Mouse (Mus musculus) forelimb bud, embryonic 11.5 days (tissue): ENCODE measurements around the gene Lrrc74a.

Experiments used
- DNase-seq: peaks from one replicate; pipeline ENCODE4 v3.0.0-alpha.2; 2012; ENCODE audit warnings: low read depth, low spot score

Lrrc74a gene

DNA sequence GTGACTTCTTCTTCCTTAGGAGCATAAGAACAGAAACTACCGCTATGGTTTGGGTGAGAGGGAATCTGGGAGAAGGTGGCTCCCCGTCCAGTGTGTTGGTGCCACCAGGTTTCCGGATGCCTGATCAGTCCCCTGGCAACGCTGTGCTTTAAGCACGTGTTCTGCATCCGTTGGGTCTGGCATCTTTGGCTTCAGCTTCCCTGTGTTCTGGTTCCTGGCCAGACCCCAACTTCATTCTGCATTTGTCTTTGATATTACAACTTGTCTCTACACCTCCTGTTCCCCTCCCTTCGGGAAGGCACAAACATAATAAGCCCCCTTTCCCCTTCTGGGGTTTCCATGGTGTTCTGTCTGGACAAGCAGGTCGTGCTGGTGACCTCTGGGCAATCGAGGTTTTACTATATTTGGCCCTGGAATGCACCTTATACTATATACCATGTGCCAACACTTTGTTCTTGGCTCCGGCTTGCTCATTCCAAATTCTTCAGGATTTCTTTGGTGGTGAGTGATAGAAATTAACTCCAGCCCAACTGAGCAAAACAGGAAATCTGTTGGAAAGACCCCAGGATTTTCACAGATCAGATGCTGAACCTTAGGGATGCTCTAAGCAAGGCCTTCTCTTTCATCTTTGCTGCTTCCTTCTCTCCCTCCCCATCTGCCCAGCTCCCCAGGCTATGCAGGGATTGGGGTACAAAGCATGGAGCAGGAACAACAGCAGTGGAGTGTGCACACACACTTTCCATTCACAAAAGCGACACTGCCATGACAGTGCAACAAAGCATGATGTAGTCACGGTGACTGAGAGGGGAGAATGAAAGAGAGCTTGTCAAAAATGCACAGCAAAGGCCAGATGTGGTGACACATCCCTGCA is 52.2 kb downstream of the Lrrc74a start:
- no peak for DNase-seq

DNA sequence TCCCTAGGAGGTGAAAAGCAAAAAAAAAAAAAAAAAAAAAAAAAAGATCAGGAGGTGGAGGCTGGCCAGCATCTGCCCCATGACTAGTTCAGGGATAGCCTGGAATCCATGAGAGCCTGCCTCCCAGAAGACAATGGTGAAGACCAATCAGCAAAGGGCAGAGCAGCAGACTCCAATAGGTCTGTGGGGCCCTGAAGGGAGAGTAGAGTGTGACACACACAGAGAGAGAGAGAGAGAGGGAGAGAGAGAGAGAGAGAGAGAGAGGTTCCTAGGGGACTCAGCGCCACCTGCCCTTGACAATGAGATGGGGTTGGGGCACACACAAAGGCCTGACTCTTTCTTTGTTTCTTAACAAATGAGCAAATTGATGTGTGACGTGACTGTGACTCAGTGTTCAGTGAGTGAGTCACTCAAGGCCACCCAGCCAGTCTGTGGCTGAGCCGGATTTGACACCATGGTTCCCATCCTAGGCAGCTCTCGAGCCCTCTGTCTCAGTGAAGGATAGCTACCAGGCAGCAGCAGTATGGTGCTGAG is 52.9 kb downstream of the Lrrc74a start:
- DNase-seq: no peak

DNA sequence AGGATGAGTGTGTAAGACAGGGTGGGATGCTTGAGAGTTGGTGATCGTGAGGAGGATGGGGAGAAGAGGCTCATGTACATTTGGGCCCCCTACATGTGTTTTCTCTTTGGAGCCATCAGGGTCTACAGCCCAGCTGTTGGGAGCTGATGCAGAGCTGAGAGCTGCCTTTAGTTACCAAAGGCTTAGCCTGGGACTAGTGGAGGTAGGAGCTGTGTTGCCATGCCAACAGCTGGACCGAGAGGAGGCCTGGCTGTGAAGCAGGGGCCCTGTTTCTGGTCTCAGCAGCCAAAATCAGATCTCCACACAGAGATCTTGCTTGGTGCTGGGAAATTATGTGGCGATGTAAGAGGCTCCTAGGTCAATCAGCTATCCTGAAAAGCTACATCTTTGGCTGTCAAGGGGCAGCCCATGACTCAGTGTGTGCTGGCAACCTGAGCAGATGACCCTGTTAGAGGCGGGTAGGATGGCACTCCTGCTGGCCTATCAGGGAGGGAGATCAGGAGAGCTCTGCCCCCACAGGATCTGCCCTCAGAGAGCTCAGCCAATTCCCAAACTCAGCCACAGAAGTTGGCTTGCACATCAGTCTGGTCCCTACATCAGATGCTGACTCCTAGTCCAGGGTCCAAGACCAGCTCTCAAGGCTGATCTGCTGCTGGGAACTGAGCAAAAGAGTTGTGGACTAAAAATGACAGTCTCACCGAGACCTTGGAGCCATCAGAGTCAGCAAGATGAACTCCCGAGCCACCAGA is 56.1 kb downstream of the Lrrc74a start:
- no peak for DNase-seq

GRCm38 (mm10) chr12:86790849-86791127 is 56.6 kb downstream of the Lrrc74a start:
- no peak for DNase-seq

GRCm38 (mm10) chr12:86791987-86792386 is 57.8 kb downstream of the Lrrc74a start:
- DNase-seq: no peak

DNA sequence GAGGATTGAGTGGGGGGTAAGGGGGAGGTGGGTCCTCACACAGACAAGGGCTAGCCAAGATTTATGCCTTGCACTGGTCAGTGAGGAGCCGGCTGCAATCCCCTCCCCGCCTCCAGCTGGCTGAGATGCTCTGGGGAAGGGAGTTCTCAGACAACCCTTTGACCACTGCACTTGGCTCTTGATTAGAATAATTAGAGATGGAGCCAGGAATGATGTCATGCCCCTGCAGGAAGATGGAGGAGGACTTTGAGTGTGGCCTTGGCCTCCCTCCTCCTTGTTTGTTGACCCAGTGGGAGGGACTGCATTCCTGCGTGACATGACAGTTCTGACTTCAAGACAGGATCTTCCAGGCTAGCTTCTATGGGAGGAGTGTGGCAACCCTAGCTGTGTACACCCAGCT is 59.7 kb downstream of the Lrrc74a start:
- no peak for DNase-seq

GRCm38 (mm10) chr12:86794331-86794730 is 60.2 kb downstream of the Lrrc74a start:
- DNase-seq: no peak

- DNase-seq: no peak
Observed at GRCm38 (mm10) chr12:86795076-86795837, 61.1 kb downstream of the Lrrc74a start.

DNA sequence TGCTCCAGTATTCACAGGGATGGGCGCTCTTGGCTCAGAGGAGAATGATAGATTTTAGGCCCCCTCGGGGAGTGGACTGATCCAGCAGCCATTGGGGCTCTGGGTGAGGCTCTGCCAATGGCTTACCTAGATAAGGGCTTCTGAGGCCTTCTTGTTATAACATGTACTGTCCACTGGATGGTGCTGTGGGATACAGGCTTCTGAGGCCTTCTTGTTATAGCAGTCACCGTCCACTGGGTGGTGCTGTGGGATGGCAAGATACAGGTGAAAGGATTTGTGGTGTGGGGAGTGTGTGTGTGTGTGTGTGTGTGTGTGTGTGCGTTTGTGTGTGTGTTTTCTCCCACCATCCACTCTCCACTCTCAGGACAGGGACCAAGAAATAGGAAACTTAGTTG is 61.7 kb downstream of the Lrrc74a start:
- DNase-seq: peak; percentile 88

DNA sequence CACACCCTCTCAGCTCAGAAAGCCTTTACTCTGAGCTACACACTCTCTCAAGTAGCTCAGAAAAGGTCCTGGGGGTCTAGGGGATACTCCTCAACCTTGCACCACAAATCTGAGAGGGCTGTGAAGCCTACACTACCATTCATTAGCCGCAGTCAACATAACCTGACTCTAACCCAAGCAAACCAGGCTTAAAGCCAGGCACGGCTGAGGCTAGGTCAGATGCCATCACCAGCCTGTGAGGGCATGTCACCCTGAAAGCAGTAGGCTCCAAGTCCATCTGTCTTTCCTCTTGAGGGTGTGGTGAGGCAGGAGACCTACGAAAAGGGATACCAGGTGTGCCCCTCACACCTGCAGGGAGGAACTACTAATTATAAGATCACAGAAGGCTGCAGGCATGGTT is 62.2 kb downstream of the Lrrc74a start:
- no peak for DNase-seq

DNA sequence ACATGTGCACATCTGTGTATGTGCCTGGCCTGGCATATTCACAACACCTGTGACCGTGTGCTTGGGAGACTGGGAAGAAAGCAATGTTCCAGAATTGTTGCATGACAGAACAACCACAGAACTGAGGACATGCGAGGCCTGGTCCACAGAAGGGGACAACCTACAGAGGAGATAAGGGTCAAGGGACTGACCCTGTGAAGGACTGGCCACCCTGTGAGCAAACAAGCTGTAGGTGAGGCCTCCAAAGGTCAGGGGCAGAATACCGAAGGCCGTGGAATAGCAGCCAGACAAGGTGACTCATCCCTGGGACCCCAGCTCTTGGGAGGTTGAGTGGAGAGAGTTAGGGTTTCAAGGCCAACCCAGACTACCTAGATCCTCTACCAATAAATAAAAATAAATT is 63.6 kb downstream of the Lrrc74a start:
- DNase-seq: no peak

DNA sequence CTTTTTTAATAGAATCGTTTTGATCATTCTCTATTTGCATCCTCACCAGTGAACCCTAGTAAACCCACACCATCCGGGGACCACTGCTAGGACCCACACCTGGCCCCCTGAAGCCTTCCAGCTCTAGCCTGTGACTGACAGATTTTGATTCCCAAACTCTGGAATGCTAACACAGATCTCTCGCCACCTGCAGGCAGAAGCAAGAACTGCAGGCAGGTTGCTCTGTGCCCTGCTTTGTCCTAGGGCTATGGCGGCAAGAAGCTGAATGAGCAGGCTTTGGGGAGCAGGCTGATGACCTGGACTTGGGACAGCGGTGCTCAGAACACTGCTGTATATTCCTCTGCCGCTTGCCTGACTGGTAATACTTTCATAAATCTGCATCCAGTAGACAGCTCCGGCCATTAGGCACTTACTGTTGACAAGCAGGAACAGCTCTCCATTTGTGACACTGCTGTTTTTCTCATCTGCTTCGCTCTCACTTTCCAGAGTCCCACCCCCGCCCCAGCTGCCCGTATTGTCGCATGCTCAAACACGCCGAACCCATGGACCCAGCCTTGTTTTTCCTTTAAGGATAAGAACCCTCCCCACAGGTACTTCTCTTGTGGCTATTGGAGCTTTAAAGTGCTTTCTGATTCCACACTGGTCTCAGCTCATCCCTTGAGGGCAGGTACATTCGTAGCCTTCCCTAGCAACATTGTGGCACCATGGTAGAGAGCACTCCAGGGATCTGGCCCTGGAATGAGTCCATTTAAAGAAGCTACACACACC is 64.8 kb downstream of the Lrrc74a start:
- DNase-seq: peak; percentile 94

DNA sequence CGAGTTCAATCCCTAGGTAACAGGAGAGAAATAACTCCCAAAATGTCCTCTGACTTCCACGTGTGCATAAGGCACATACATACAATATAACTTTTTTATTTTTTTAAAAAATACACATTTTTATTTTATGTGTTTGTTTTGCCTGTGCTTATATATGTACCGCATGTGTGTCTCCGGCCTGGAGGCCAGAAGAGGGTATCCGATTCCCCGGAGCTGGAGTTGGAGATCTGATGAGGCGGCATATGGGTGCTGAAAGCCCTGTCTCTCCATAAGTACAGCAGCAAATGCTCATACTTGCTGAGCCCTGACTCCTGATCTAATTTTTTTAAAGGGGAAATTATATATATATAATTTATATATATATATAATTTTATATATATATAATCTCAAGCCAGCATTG is 65.6 kb downstream of the Lrrc74a start:
- DNase-seq: no peak

GRCm38 (mm10) chr12:86800336-86800735 is 66.2 kb downstream of the Lrrc74a start:
- no peak for DNase-seq

DNA sequence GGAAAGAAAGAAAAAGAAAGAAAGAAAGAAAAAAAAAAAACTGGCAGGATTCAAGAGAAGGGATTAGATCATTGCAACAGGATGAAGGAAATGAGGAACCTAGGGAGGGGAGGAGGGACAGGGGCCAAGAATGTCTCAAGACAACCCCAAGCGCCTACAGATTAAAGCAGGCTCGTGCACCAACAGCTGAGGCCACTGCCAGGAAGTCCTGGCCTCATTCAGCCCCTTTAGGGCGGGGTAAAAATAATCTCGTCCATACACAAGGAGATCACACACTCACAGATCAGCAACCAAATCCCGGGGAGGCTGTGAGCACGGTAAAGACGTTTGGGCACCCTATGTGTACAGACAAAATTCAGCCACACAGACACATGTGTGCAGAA is 66.6 kb downstream of the Lrrc74a start:
- DNase-seq: no peak

- DNase-seq: peak; percentile 83
Observed at GRCm38 (mm10) chr12:86801148-86802004, 67.2 kb downstream of the Lrrc74a start.

- DNase-seq: peak; percentile 87
Observed at GRCm38 (mm10) chr12:86802005-86802671, 68.0 kb downstream of the Lrrc74a start.

GRCm38 (mm10) chr12:86802899-86803298 is 68.7 kb downstream of the Lrrc74a start:
- no peak for DNase-seq

GRCm38 (mm10) chr12:86803651-86804307 is 69.6 kb downstream of the Lrrc74a start:
- no peak for DNase-seq
